Mouse (Mus musculus) intestine, postnatal 0 days (tissue): ENCODE results near the gene Pex26. TPM values are rescaled to one million over a fixed set of nuclear protein-coding genes. Genes with fewer than 3 reads are reported as not detected.

ENCODE experiments used
- ATAC-seq: fragments of 200-750 bp; cut with Nextera tagmentation; 2 replicates; pipeline ENCODE4 v1.8.0; 2017; ENCODE audit warnings: mild to moderate bottlenecking, moderate TSS enrichment, moderate library complexity
- H3K27ac ChIP-seq: fragments of 300-500 bp; sonication (generic); 2 replicates; pipeline ENCODE4 v1.5.1; 2014; ENCODE audit warnings: mild to moderate bottlenecking, low read depth, low read length, moderate library complexity
- H3K27me3 ChIP-seq: fragments of 300-500 bp; sonication (generic); replicated peaks from 2 replicates; pipeline ENCODE4 v1.6.1; 2014; ENCODE audit warnings: low read length, mixed read lengths; ENCODE audit not compliant: control insufficient read depth, insufficient read depth
- H3K36me3 ChIP-seq: fragments of 300-500 bp; sonication (generic); 2 replicates; pipeline ENCODE4 v1.6.1; 2014; ENCODE audit warnings: mild to moderate bottlenecking, moderate library complexity; ENCODE audit not compliant: control insufficient read depth, insufficient read depth
- H3K4me1 ChIP-seq: fragments of 300-500 bp; sonication (generic); replicated peaks from 2 replicates; pipeline ENCODE4 v1.6.1; 2014; ENCODE audit warnings: antibody characterized with exemption, low read length, mixed read lengths; ENCODE audit not compliant: control insufficient read depth, insufficient read depth
- H3K4me2 ChIP-seq: fragments of 300-500 bp; sonication (generic); replicated peaks from 2 replicates; pipeline ENCODE4 v1.6.1; 2014; ENCODE audit warnings: low read depth, mild to moderate bottlenecking, moderate library complexity
- H3K4me3 ChIP-seq: fragments of 300-500 bp; sonication (generic); 2 replicates; pipeline ENCODE4 v1.5.1; 2014; ENCODE audit warnings: low read depth, low read length
- H3K9ac ChIP-seq: fragments of 300-500 bp; sonication (generic); 2 replicates; pipeline ENCODE4 v1.6.1; 2014; ENCODE audit warnings: mild to moderate bottlenecking, low read depth, low read length
- H3K9me3 ChIP-seq: fragments of 300-500 bp; sonication (generic); 2 replicates; pipeline ENCODE4 v1.6.1; 2016; ENCODE audit warnings: mixed run types; ENCODE audit not compliant: control insufficient read depth
- CTCF ChIP-seq: sonication (generic); IDR thresholded peaks from 2 replicates; pipeline ENCODE4 v1.5.1; 2016; ENCODE audit warnings: low read depth, mild to moderate bottlenecking, control low read depth, antibody characterized with exemption, moderate library complexity
- WGBS: fragments of 180-500 bp; shearing (Covaris S2); extraction: QIAGEN DNeasy Blood & Tissue Kit; methylation state at CpG from one replicate; pipeline ENCODE4 v1.1.7; 2014; 5-methylcytosine and 5-hydroxymethylcytosine counted together
- polyA plus RNA-seq: library from polyadenylated mRNA; unstranded; fragments of >200 nt; fragmentation: Nextera tagmentation; extraction: Ambion mirVana; gene quantifications from 2 replicates; pipeline ENCODE4 v1.2.1, GENCODE M21; 2015

The Pex26 gene
- polyA plus RNA-seq, 1 experiment from 2014 or later, result 6.3 TPM

GRCm38 (mm10) chr6:121179846-121180245, 3.6 kb upstream of the Pex26 start:
- no peak overlapping the region for H3K9ac ChIP-seq
- H3K4me3 ChIP-seq, result no peak overlapping the region
- H3K4me2 ChIP-seq, result no peak overlapping the region
- 54% methylated on average over 7 of the region's 7 CpGs for WGBS
- H3K9me3 ChIP-seq, result no peaks in the 10 kb centered on the region
- H3K27ac ChIP-seq, result no peak overlapping the region
- no peaks in the 10 kb centered on the region for H3K36me3 ChIP-seq
- no peaks in the 10 kb centered on the region for H3K27me3 ChIP-seq
- TF ChIP-seq CTCF, result no peak
- H3K4me1 ChIP-seq, result peaks cover 5% of the 10 kb centered on the region; the same call in 1 of the 2 replicates
- no peak for ATAC-seq

GRCm38 (mm10) chr6:121184198-121185140, 1.0 kb downstream of the Pex26 start:
- Histone ChIP-seq H3K9ac (peak overlapping the region; percentile 65), H3K9me3 (no peaks in the 10 kb centered on the region), H3K27me3 (no peaks in the 10 kb centered on the region), H3K36me3 (peaks cover 17% of the 10 kb centered on the region; the same call in 1 of the 2 replicates), H3K4me2 (peak overlapping the region; percentile 98), H3K4me3 (peak overlapping the region; percentile 79), H3K27ac (peak overlapping the region; percentile 81), H3K4me1 (no peaks in the 10 kb centered on the region)
- TF ChIP-seq CTCF, result peak; percentile 91
- peak; percentile 75 for ATAC-seq
- 3% methylated on average over 35 of the region's 35 CpGs for WGBS

GRCm38 (mm10) chr6:121185232-121185631, 1.8 kb downstream of the Pex26 start:
- peak overlapping the region; percentile 98 for H3K4me2 ChIP-seq
- peaks cover 24% of the 10 kb centered on the region for H3K36me3 ChIP-seq
- 49% methylated on average over 8 of the region's 8 CpGs for whole genome bisulfite sequencing
- H3K27ac ChIP-seq, result no peak overlapping the region
- H3K4me1 ChIP-seq, result no peaks in the 10 kb centered on the region
- no peaks in the 10 kb centered on the region for H3K27me3 ChIP-seq
- H3K9me3 ChIP-seq, result no peaks in the 10 kb centered on the region
- no peak for ATAC-seq
- peak overlapping the region; percentile 11; the same call in 1 of the 2 replicates for H3K4me3 ChIP-seq
- TF ChIP-seq CTCF, result no peak
- 0 out of 2 replicates have a peak overlapping the region, but pooled peaks have one; percentile 18 for H3K9ac ChIP-seq

GRCm38 (mm10) chr6:121191261-121192009, 8.0 kb downstream of the Pex26 start:
- Histone ChIP-seq H3K4me1 (no peaks in the 10 kb centered on the region), H3K4me3 (no peak overlapping the region), H3K27ac (no peak overlapping the region), H3K9me3 (no peaks in the 10 kb centered on the region), H3K9ac (no peak overlapping the region), H3K27me3 (no peaks in the 10 kb centered on the region), H3K4me2 (no peak overlapping the region), H3K36me3 (peaks cover 54% of the 10 kb centered on the region)
- no peak for ATAC-seq
- WGBS, result 66% methylated on average over 11 of the region's 11 CpGs
- TF ChIP-seq CTCF, result no peak

GRCm38 (mm10) chr6:121194061-121194955, 10.8 kb downstream of the Pex26 start:
- 55% methylated on average over 13 of the region's 13 CpGs for WGBS
- Histone ChIP-seq H3K9me3 (no peaks in the 10 kb centered on the region), H3K27ac (peak overlapping the region; percentile 28), H3K4me1 (no peaks in the 10 kb centered on the region), H3K4me3 (no peak overlapping the region), H3K27me3 (no peaks in the 10 kb centered on the region), H3K36me3 (peaks cover 37% of the 10 kb centered on the region), H3K4me2 (no peak overlapping the region), H3K9ac (no peak overlapping the region)
- TF ChIP-seq CTCF, result no peak
- peak; percentile 74 for ATAC-seq
